ENCODE assay signal across 20 mouse cellular contexts in genomic region chr10:102056218-102056617, GRCm38 (mm10).
"Had no signal": no experiment of that assay in that cellular context is flagged by ENCODE, and none has a peak within 500 bp of the region (broad histone marks: within the 10 kb centered on the region; RNA-seq: fewer than 3 reads in every experiment).

No protein-coding gene starts in this region.

- ATAC-seq: liver, postnatal 0 days; lung, postnatal 0 days had no signal

- H3K4me3 ChIP-seq: liver, embryonic 13.5 days; liver, embryonic 15.5 days; lung, embryonic 15.5 days; megakaryocyte, embryonic 14.5 days; midbrain, embryonic 13.5 days; midbrain, embryonic 15.5 days; myocyte; stomach, embryonic 15.5 days had no signal

- H3K4me2 ChIP-seq: liver, embryonic 13.5 days; liver, embryonic 15.5 days; lung, embryonic 15.5 days; midbrain, embryonic 11.5 days; midbrain, embryonic 13.5 days; midbrain, embryonic 15.5 days; stomach, embryonic 15.5 days had no signal

- H3K9ac ChIP-seq: liver, embryonic 13.5 days; liver, embryonic 15.5 days; liver, postnatal 0 days; lung, embryonic 15.5 days; midbrain, embryonic 13.5 days; midbrain, embryonic 15.5 days; stomach, embryonic 15.5 days had no signal

- H3K27ac ChIP-seq: liver, embryonic 13.5 days; liver, embryonic 15.5 days; lung, embryonic 15.5 days; macrophage; midbrain, embryonic 13.5 days; midbrain, embryonic 15.5 days; stomach, embryonic 15.5 days; stomach, postnatal 0 days had no signal

- H3K9me3 ChIP-seq: liver, embryonic 13.5 days; liver, embryonic 15.5 days; lung, embryonic 15.5 days; megakaryocyte, embryonic 14.5 days; midbrain, embryonic 13.5 days; midbrain, embryonic 15.5 days; stomach, embryonic 15.5 days had no signal

- H3K27me3 ChIP-seq: liver, embryonic 13.5 days; liver, embryonic 15.5 days; lung, embryonic 15.5 days; megakaryocyte, embryonic 14.5 days; midbrain, embryonic 13.5 days; midbrain, embryonic 15.5 days; stomach, embryonic 15.5 days had no signal

- H3K4me1 ChIP-seq: liver, embryonic 13.5 days; liver, embryonic 15.5 days; lung, embryonic 15.5 days; megakaryocyte, embryonic 14.5 days; midbrain, embryonic 15.5 days; stomach, embryonic 15.5 days had no signal

- DNase-seq: liver, embryonic 13.5 days; liver, postnatal 0 days; lung, adult 2 months; lung, postnatal 14 days; lung, postnatal 36 days; right cerebral cortex, postnatal 14 days; thymus, adult 2 months; thymus, postnatal 25 days; thymus, postnatal 4 days had no signal

- H3K36me3 ChIP-seq: liver, embryonic 13.5 days; liver, embryonic 15.5 days; lung, embryonic 15.5 days; midbrain, embryonic 13.5 days; midbrain, embryonic 15.5 days; stomach, embryonic 15.5 days had no signal
